In the genomic region with DNA sequence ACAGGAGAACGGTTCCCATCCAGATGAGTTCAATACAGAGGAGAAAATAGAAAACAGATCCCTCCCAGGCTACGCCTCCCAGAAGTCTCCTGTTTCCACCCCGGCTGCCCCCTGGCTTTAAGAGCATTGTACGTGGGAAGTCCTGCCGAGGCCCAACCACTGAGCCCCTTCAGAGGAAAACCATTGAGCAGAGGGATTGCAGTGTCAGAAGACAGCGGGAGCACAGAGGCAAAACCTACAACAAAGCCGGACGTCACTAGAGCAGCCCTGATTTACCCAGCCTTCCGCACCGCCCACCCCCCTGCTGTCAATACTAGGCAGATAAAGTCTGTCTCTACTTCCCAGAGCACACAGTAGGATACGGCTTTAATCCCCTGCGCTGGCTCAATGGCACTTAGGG, we compare ENCODE assay signal across 8 mouse cellular contexts. TPM values are rescaled to one million over a fixed set of nuclear protein-coding genes. Genes with fewer than 3 reads are reported as not detected.
DNase-seq lines count a peak whose midpoint lies in the region; ATAC-seq lines count a peak whose summit lies in the region.

No protein-coding gene starts in this region.

- under 1% methylated on average over 12 of the region's 12 CpGs for WGBS in forebrain, embryonic 10.5 days
- WGBS in hindbrain, embryonic 16.5 days: under 1% methylated on average over 12 of the region's 12 CpGs
- 3% methylated on average over 12 of the region's 12 CpGs for WGBS in liver, embryonic 12.5 days (ENCODE audit: insufficient replicate concordance)

- peaks cover 39% of the 10 kb centered on the region for H3K4me1 ChIP-seq in forebrain, embryonic 10.5 days
- H3K4me1 ChIP-seq in hindbrain, embryonic 16.5 days (ENCODE audit: control insufficient read depth, insufficient read depth, low read depth, low read length): peaks cover 11% of the 10 kb centered on the region
- peaks cover 12% of the 10 kb centered on the region; the same call in 1 of the 2 replicates for H3K4me1 ChIP-seq in liver, embryonic 12.5 days

- no peaks in the 10 kb centered on the region for H3K36me3 ChIP-seq in forebrain, embryonic 10.5 days (replicated peaks)
- H3K36me3 ChIP-seq in hindbrain, embryonic 16.5 days (ENCODE audit: control insufficient read depth, insufficient read depth, low read length): no peaks in the 10 kb centered on the region
- no peaks in the 10 kb centered on the region for H3K36me3 ChIP-seq in liver, embryonic 12.5 days

- H3K4me3 ChIP-seq in forebrain, embryonic 10.5 days: peak overlapping the region; percentile 68
- H3K4me3 ChIP-seq in hindbrain, embryonic 16.5 days (ENCODE audit: low read length): peak overlapping the region; percentile 62
- peak overlapping the region; percentile 53 for H3K4me3 ChIP-seq in liver, embryonic 12.5 days

- no peak for ATAC-seq in cerebellum, adult (ENCODE audit: insufficient number of reproducible peaks, low FRiP score, low TSS enrichment)
- peak; percentile 48 for ATAC-seq in hindbrain, embryonic 16.5 days
- peak; percentile 30; the same call in 1 of the 2 replicates for ATAC-seq in liver, embryonic 12.5 days
- ATAC-seq in CD4-positive, CD25-positive, alpha-beta regulatory T cell, adult 4 months: no peak

- peaks cover 12% of the 10 kb centered on the region for H3K9me3 ChIP-seq in forebrain, embryonic 10.5 days
- no peaks in the 10 kb centered on the region for H3K9me3 ChIP-seq in hindbrain, embryonic 16.5 days (ENCODE audit: control insufficient read depth, low read length)
- H3K9me3 ChIP-seq in liver, embryonic 12.5 days (replicated peaks): peaks cover 5% of the 10 kb centered on the region; the same call in 1 of the 2 replicates

- peak overlapping the region; percentile 100 for H3K4me2 ChIP-seq in hindbrain, embryonic 16.5 days (ENCODE audit: low read length)
- peak overlapping the region; percentile 73 for H3K4me2 ChIP-seq in liver, embryonic 12.5 days

- peak overlapping the region; percentile 68 for H3K9ac ChIP-seq in hindbrain, embryonic 16.5 days (ENCODE audit: low read depth, low read length)
- H3K9ac ChIP-seq in liver, embryonic 12.5 days: no peak overlapping the region

- peaks cover 74% of the 10 kb centered on the region for H3K27me3 ChIP-seq in forebrain, embryonic 10.5 days (ENCODE audit: poor library complexity, severe bottlenecking)
- no peaks in the 10 kb centered on the region; the same call in 1 of the 2 replicates for H3K27me3 ChIP-seq in hindbrain, embryonic 16.5 days (replicated peaks; ENCODE audit: control insufficient read depth, insufficient read depth, low read length)
- peaks cover 57% of the 10 kb centered on the region for H3K27me3 ChIP-seq in liver, embryonic 12.5 days (replicated peaks)

- peak; percentile 6 for DNase-seq in cerebellum, adult 11 months
- DNase-seq in ZHBTc4 (ENCODE audit: low read depth, low spot score): peak; percentile 72
- DNase-seq in forebrain, embryonic 10.5 days (ENCODE audit: extremely low spot score, low spot score): peak; percentile 73
- peak; percentile 61 for DNase-seq in retina, embryonic 14.5 days (ENCODE audit: low spot score)

- H3K27ac ChIP-seq in forebrain, embryonic 10.5 days: peak overlapping the region; percentile 78
- H3K27ac ChIP-seq in hindbrain, embryonic 16.5 days (ENCODE audit: low read depth, low read length): no peak overlapping the region
- no peak overlapping the region for H3K27ac ChIP-seq in liver, embryonic 12.5 days

RNA-seq across cellular contexts. Expression of a gene that starts 0.8 kb away (rescaled TPM):
- polyA plus RNA-seq in forebrain, embryonic 10.5 days (2016; fragmentation: Nextera tagmentation; extraction: Ambion mirVana): 17.0 and 19.6 TPM in 2 replicates
- 15.2 and 20.0 TPM in 2 replicates for polyA plus RNA-seq in hindbrain, embryonic 16.5 days (2015; fragmentation: Nextera tagmentation; extraction: Ambion mirVana)
- 1.5 and 1.6 TPM in 2 replicates for polyA plus RNA-seq in liver, embryonic 12.5 days (2016; fragmentation: Nextera tagmentation; extraction: Ambion mirVana)
- polyA plus RNA-seq in CD4-positive, CD25-positive, alpha-beta regulatory T cell, adult 4 months (2017; shearing (Covaris generic)): not detected

Comparison
In these comparisons a context has a peak if more than half of its experiments do, and no peak if none do; other contexts are left out.
1. DNase-seq: peak in every context shown above with its lines; median percentile 73 in forebrain, embryonic 10.5 days; 72 in ZHBTc4; 61 in retina, embryonic 14.5 days; 6 in cerebellum, adult 11 months.
2. ATAC-seq: peak in hindbrain, embryonic 16.5 days (single experiment) and liver, embryonic 12.5 days (single experiment); none in cerebellum, adult (single experiment) and CD4-positive, CD25-positive, alpha-beta regulatory T cell, adult 4 months (single experiment).
3. Peak in every context shown above with its lines, with median percentiles within 50 percentile points of each other: H3K4me3 ChIP-seq.